Comparison of ENCODE assay signal across 16 mouse cellular contexts in the genomic region with DNA sequence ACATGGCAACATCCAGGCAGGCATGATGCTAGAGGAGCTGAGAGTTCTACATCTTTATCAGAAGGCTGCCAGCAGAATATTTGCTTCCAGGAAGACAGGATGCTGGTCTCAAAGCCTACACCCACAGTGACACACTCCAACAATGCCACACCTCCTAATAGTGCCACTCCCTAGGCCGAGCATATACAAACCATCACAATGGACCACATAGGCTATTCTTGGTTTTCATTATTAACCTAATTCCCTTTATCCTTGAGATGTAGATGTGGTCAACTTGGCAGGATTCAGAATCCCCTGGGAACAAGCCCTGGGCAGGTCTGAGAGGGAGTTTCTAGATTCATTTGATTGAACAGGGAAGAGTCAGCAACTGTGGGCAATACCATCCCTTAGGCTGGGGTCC.
"Had no signal": no experiment of that assay in that cellular context is flagged by ENCODE, and none has a peak within 500 bp of the region (broad histone marks: within the 10 kb centered on the region; RNA-seq: fewer than 3 reads in every experiment).

No protein-coding gene starts in this region.

- H3K9me3 ChIP-seq: limb, embryonic 12.5 days; liver, embryonic 13.5 days; midbrain, embryonic 10.5 days; midbrain, embryonic 15.5 days; neural tube, embryonic 13.5 days; stomach, embryonic 15.5 days had no signal

- DNase-seq: kidney, adult 18-20 months; kidney, postnatal 10 days; kidney, postnatal 4 days; liver; liver, embryonic 13.5 days; liver, postnatal 0 days; retina, postnatal 1 day; right cerebral cortex, postnatal 4 days; spleen, adult 18-20 months; thymus, postnatal 4 days had no signal

- H3K36me3 ChIP-seq: limb, embryonic 12.5 days; liver, embryonic 13.5 days; midbrain, embryonic 10.5 days; midbrain, embryonic 15.5 days; neural tube, embryonic 13.5 days; stomach, embryonic 15.5 days had no signal

- H3K27ac ChIP-seq: limb, embryonic 12.5 days; liver, embryonic 13.5 days; midbrain, embryonic 10.5 days; midbrain, embryonic 15.5 days; neural tube, embryonic 13.5 days; stomach, embryonic 15.5 days had no signal

- H3K27me3 ChIP-seq: limb, embryonic 12.5 days; midbrain, embryonic 15.5 days; neural tube, embryonic 13.5 days; stomach, embryonic 15.5 days had no signal

- ATAC-seq: liver, postnatal 0 days; midbrain, embryonic 15.5 days had no signal

- H3K9ac ChIP-seq: limb, embryonic 12.5 days; liver, embryonic 13.5 days; liver, postnatal 0 days; midbrain, embryonic 15.5 days; neural tube, embryonic 13.5 days; stomach, embryonic 15.5 days had no signal

- H3K4me3 ChIP-seq: layer of hippocampus, adult 2 months; limb, embryonic 12.5 days; liver, embryonic 13.5 days; midbrain, embryonic 10.5 days; midbrain, embryonic 15.5 days; neural tube, embryonic 13.5 days; stomach, embryonic 15.5 days had no signal

- H3K4me1 ChIP-seq: liver, embryonic 13.5 days had no signal

- H3K4me2 ChIP-seq: limb, embryonic 12.5 days; liver, embryonic 13.5 days; midbrain, embryonic 15.5 days; neural tube, embryonic 13.5 days; stomach, embryonic 15.5 days had no signal
